Mouse (Mus musculus) limb, embryonic 15.5 days (tissue): Measurements from ENCODE around the gene Dach1. TPM values are rescaled to one million over a fixed set of nuclear protein-coding genes. Genes with fewer than 3 reads are reported as not detected.

Experiments
- ATAC-seq: fragments of 200-750 bp; cut with Nextera tagmentation; 2 replicates; pipeline ENCODE4 v1.8.0; 2017; ENCODE audit warnings: low read depth, moderate TSS enrichment; ENCODE audit not compliant: insufficient number of reproducible peaks, low FRiP score, low TSS enrichment
- H3K27ac ChIP-seq: fragments of 300-500 bp; sonication (generic); 2 replicates; pipeline ENCODE4 v1.5.1; 2015; ENCODE audit warnings: moderate library complexity, mild to moderate bottlenecking, inconsistent platforms
- H3K27me3 ChIP-seq: fragments of 300-500 bp; sonication (generic); 2 replicates; pipeline ENCODE4 v1.6.1; 2015; ENCODE audit warnings: inconsistent platforms
- H3K36me3 ChIP-seq: fragments of 300-500 bp; sonication (generic); 2 replicates; pipeline ENCODE4 v1.6.1; 2015; ENCODE audit warnings: inconsistent platforms
- H3K4me1 ChIP-seq: fragments of 300-500 bp; sonication (generic); 2 replicates; pipeline ENCODE4 v1.6.1; 2015; ENCODE audit warnings: inconsistent platforms
- H3K4me2 ChIP-seq: fragments of 300-500 bp; sonication (generic); 2 replicates; pipeline ENCODE4 v1.6.1; 2015; ENCODE audit warnings: mild to moderate bottlenecking, inconsistent platforms
- H3K4me3 ChIP-seq: fragments of 300-500 bp; sonication (generic); 2 replicates; pipeline ENCODE4 v1.5.1; 2015; ENCODE audit warnings: mild to moderate bottlenecking, inconsistent platforms
- H3K9ac ChIP-seq: fragments of 300-500 bp; sonication (generic); 2 replicates; pipeline ENCODE4 v1.6.1; 2015; ENCODE audit warnings: inconsistent platforms
- H3K9me3 ChIP-seq: fragments of 300-500 bp; sonication (generic); 2 replicates; pipeline ENCODE4 v1.6.1; 2016; ENCODE audit warnings: inconsistent platforms
- WGBS: fragments of 180-500 bp; shearing (Covaris S2); methylation state at CpG from one replicate; pipeline ENCODE4 v1.1.7; 2015; 5-methylcytosine and 5-hydroxymethylcytosine counted together
- polyA plus RNA-seq: library from polyadenylated mRNA; unstranded; fragments of >200 nt; fragmentation: Nextera tagmentation; extraction: Ambion mirVana; gene quantifications from 2 replicates; pipeline ENCODE4 v1.2.1, GENCODE M21; 2015

Dach1 gene
- polyA plus RNA-seq, 1 experiment from 2014 or later, result 4.5 TPM

- Histone ChIP-seq H3K4me2 (no peak overlapping the region), H3K4me3 (no peak overlapping the region), H3K9ac (no peak overlapping the region), H3K36me3 (no peaks in the 10 kb centered on the region), H3K27me3 (no peaks in the 10 kb centered on the region), H3K27ac (no peak overlapping the region), H3K9me3 (no peaks in the 10 kb centered on the region), H3K4me1 (no peaks in the 10 kb centered on the region)
- 37% methylated on average over 4 of the region's 4 CpGs for WGBS
- no peak for ATAC-seq
Observed at GRCm38 (mm10) chr14:98071877-98072276, 97.7 kb downstream of the Dach1 start.

GRCm38 (mm10) chr14:98067273-98067905 lies 102.2 kb downstream of the Dach1 start:
- H3K4me2 ChIP-seq, result no peak overlapping the region
- 61% methylated on average over 4 of the region's 4 CpGs for WGBS
- no peaks in the 10 kb centered on the region for H3K4me1 ChIP-seq
- H3K4me3 ChIP-seq, result no peak overlapping the region
- no peak for ATAC-seq
- no peaks in the 10 kb centered on the region for H3K36me3 ChIP-seq
- no peaks in the 10 kb centered on the region for H3K9me3 ChIP-seq
- no peaks in the 10 kb centered on the region for H3K27me3 ChIP-seq
- no peak overlapping the region for H3K9ac ChIP-seq
- no peak overlapping the region for H3K27ac ChIP-seq

- no peak for ATAC-seq
- H3K4me3 ChIP-seq, result no peak overlapping the region
- H3K9ac ChIP-seq, result no peak overlapping the region
- H3K36me3 ChIP-seq, result no peaks in the 10 kb centered on the region
- H3K9me3 ChIP-seq, result no peaks in the 10 kb centered on the region
- no peak overlapping the region for H3K27ac ChIP-seq
- H3K4me2 ChIP-seq, result no peak overlapping the region
- WGBS, result 78% methylated on average over 2 of the region's 2 CpGs
- H3K27me3 ChIP-seq, result no peaks in the 10 kb centered on the region
- H3K4me1 ChIP-seq, result no peaks in the 10 kb centered on the region
Observed at GRCm38 (mm10) chr14:98064190-98064589, 105.4 kb downstream of the Dach1 start.

GRCm38 (mm10) chr14:98049329-98049728 lies 120.2 kb downstream of the Dach1 start:
- Histone ChIP-seq H3K9ac (no peak overlapping the region), H3K4me3 (no peak overlapping the region), H3K4me1 (no peaks in the 10 kb centered on the region), H3K27ac (no peak overlapping the region), H3K9me3 (no peaks in the 10 kb centered on the region), H3K4me2 (no peak overlapping the region), H3K36me3 (no peaks in the 10 kb centered on the region), H3K27me3 (no peaks in the 10 kb centered on the region)
- no peak for ATAC-seq
- WGBS, result 64% methylated on average over 2 of the region's 2 CpGs

GRCm38 (mm10) chr14:98048403-98048802 lies 121.2 kb downstream of the Dach1 start:
- no peak for ATAC-seq
- Histone ChIP-seq H3K27ac (no peak overlapping the region), H3K4me3 (no peak overlapping the region), H3K4me2 (no peak overlapping the region), H3K9ac (no peak overlapping the region), H3K9me3 (no peaks in the 10 kb centered on the region), H3K36me3 (no peaks in the 10 kb centered on the region), H3K27me3 (no peaks in the 10 kb centered on the region), H3K4me1 (no peaks in the 10 kb centered on the region)
- WGBS, result 86% methylated on average over 2 of the region's 2 CpGs

- 57% methylated on average over 3 of the region's 3 CpGs for WGBS
- no peak for ATAC-seq
Observed at GRCm38 (mm10) chr14:98047670-98048069, 121.9 kb downstream of the Dach1 start.

GRCm38 (mm10) chr14:98046960-98047359 lies 122.6 kb downstream of the Dach1 start:
- ATAC-seq, result no peak

More at GRCm38 (mm10) chr14:98047670-98048069, 121.9 kb downstream of the Dach1 start:
- Histone ChIP-seq H3K27me3 (no peaks in the 10 kb centered on the region), H3K36me3 (no peaks in the 10 kb centered on the region), H3K4me2 (no peak overlapping the region), H3K9me3 (no peaks in the 10 kb centered on the region), H3K4me1 (no peaks in the 10 kb centered on the region), H3K4me3 (no peak overlapping the region), H3K27ac (no peak overlapping the region), H3K9ac (no peak overlapping the region)

GRCm38 (mm10) chr14:98038524-98038923 lies 131.0 kb downstream of the Dach1 start:
- Histone ChIP-seq H3K36me3 (no peaks in the 10 kb centered on the region), H3K27ac (no peak overlapping the region), H3K27me3 (no peaks in the 10 kb centered on the region), H3K4me1 (no peaks in the 10 kb centered on the region), H3K4me2 (no peak overlapping the region), H3K9ac (no peak overlapping the region), H3K4me3 (no peak overlapping the region), H3K9me3 (no peaks in the 10 kb centered on the region)
- 36% methylated on average over 1 of the region's 1 CpGs for WGBS
- no peak for ATAC-seq

More at GRCm38 (mm10) chr14:98046960-98047359, 122.6 kb downstream of the Dach1 start:
- no peaks in the 10 kb centered on the region for H3K36me3 ChIP-seq
- H3K27me3 ChIP-seq, result no peaks in the 10 kb centered on the region
- H3K9ac ChIP-seq, result no peak overlapping the region
- no peak overlapping the region for H3K4me2 ChIP-seq
- H3K4me1 ChIP-seq, result no peaks in the 10 kb centered on the region
- no peak overlapping the region for H3K4me3 ChIP-seq
- no peaks in the 10 kb centered on the region for H3K9me3 ChIP-seq
- H3K27ac ChIP-seq, result no peak overlapping the region

GRCm38 (mm10) chr14:98037175-98037574 lies 132.4 kb downstream of the Dach1 start:
- H3K27me3 ChIP-seq, result no peaks in the 10 kb centered on the region
- no peak overlapping the region for H3K27ac ChIP-seq
- H3K9me3 ChIP-seq, result no peaks in the 10 kb centered on the region
- H3K9ac ChIP-seq, result no peak overlapping the region
- 33% methylated on average over 3 of the region's 3 CpGs for WGBS
- no peaks in the 10 kb centered on the region for H3K4me1 ChIP-seq
- ATAC-seq, result no peak
- H3K36me3 ChIP-seq, result no peaks in the 10 kb centered on the region
- H3K4me3 ChIP-seq, result no peak overlapping the region
- no peak overlapping the region for H3K4me2 ChIP-seq

GRCm38 (mm10) chr14:98035261-98035660 lies 134.3 kb downstream of the Dach1 start:
- no peak overlapping the region for H3K4me2 ChIP-seq
- ATAC-seq, result no peak
- no peak overlapping the region for H3K4me3 ChIP-seq
- no peaks in the 10 kb centered on the region for H3K27me3 ChIP-seq
- H3K27ac ChIP-seq, result no peak overlapping the region
- no peaks in the 10 kb centered on the region for H3K36me3 ChIP-seq
- H3K9ac ChIP-seq, result no peak overlapping the region
- no peaks in the 10 kb centered on the region for H3K4me1 ChIP-seq
- H3K9me3 ChIP-seq, result no peaks in the 10 kb centered on the region
- 0% methylated on average over 1 of the region's 1 CpGs for WGBS

- WGBS, result 59% methylated on average over 4 of the region's 4 CpGs
- no peak overlapping the region for H3K9ac ChIP-seq
- no peak overlapping the region for H3K4me2 ChIP-seq
- no peaks in the 10 kb centered on the region for H3K27me3 ChIP-seq
- no peak overlapping the region for H3K4me3 ChIP-seq
- H3K36me3 ChIP-seq, result no peaks in the 10 kb centered on the region
- no peak for ATAC-seq
- H3K4me1 ChIP-seq, result no peaks in the 10 kb centered on the region
- no peak overlapping the region for H3K27ac ChIP-seq
- H3K9me3 ChIP-seq, result no peaks in the 10 kb centered on the region
Observed at GRCm38 (mm10) chr14:98023540-98023939, 146.0 kb downstream of the Dach1 start.

- no peak for ATAC-seq
- WGBS, result 87% methylated on average over 1 of the region's 1 CpGs
- Histone ChIP-seq H3K4me1 (no peaks in the 10 kb centered on the region), H3K9ac (no peak overlapping the region), H3K9me3 (no peaks in the 10 kb centered on the region), H3K4me3 (no peak overlapping the region), H3K4me2 (no peak overlapping the region), H3K27me3 (no peaks in the 10 kb centered on the region), H3K27ac (no peak overlapping the region), H3K36me3 (no peaks in the 10 kb centered on the region)
Observed at GRCm38 (mm10) chr14:98014053-98014452, 155.5 kb downstream of the Dach1 start.

- H3K36me3 ChIP-seq, result no peaks in the 10 kb centered on the region
- H3K9me3 ChIP-seq, result no peaks in the 10 kb centered on the region
- no peaks in the 10 kb centered on the region for H3K27me3 ChIP-seq
- ATAC-seq, result no peak
- H3K4me2 ChIP-seq, result no peak overlapping the region
- no peak overlapping the region for H3K27ac ChIP-seq
- no peak overlapping the region for H3K4me3 ChIP-seq
- H3K4me1 ChIP-seq, result no peaks in the 10 kb centered on the region
- H3K9ac ChIP-seq, result no peak overlapping the region
- WGBS, result 70% methylated on average over 6 of the region's 6 CpGs
Observed at GRCm38 (mm10) chr14:98008501-98008900, 161.1 kb downstream of the Dach1 start.
